17 mouse cellular contexts compared by ENCODE assay signal in the genomic region with DNA sequence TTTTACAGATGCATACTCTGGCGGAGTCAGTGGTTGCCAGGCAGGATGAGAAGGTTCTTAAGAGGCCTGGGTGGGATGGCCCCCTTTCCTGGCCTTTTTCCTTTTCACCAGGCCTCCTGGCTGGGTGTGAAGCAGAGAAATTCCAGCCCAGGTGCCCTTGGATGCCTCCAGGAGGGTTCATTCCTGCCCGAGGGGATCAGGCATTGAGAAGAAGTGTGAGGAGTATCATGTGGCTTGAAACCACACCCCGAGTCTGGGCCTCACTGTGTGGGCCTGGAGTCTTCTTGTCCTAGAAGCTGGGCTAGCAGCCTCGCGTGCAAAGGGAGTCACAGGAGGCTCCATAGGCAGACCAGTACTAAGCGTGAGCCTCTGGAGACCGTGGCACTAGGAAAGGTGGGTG. TPM values are rescaled to one million over a fixed set of nuclear protein-coding genes. Genes with fewer than 3 reads are reported as not detected.
DNase-seq lines count a peak whose midpoint lies in the region; ATAC-seq lines count a peak whose summit lies in the region.
"Had no signal": no experiment of that assay in that cellular context is flagged by ENCODE, and none has a peak within 500 bp of the region (broad histone marks: within the 10 kb centered on the region; RNA-seq: fewer than 3 reads in every experiment).

No protein-coding gene starts in this region.

- H3K27ac ChIP-seq in forebrain, embryonic 15.5 days (replicated peaks) = 0 out of 2 replicates have a peak overlapping the region, but pooled peaks have one; percentile 11
- no peak overlapping the region for H3K27ac ChIP-seq in forebrain, embryonic 14.5 days (ENCODE audit: low read depth, low read length)
- H3K27ac ChIP-seq in lung, embryonic 15.5 days = peak overlapping the region; percentile 63; the same call in 1 of the 2 replicates
- peak overlapping the region; percentile 62 for H3K27ac ChIP-seq in liver, embryonic 16.5 days (ENCODE audit: low read length)
- H3K27ac ChIP-seq: hindbrain, postnatal 0 days; stomach, postnatal 0 days had no signal

- H3K4me1 ChIP-seq in forebrain, embryonic 15.5 days = peaks cover 39% of the 10 kb centered on the region
- H3K4me1 ChIP-seq in forebrain, embryonic 14.5 days (ENCODE audit: control insufficient read depth, insufficient read depth, low read length) = peaks cover 34% of the 10 kb centered on the region
- peaks cover 57% of the 10 kb centered on the region for H3K4me1 ChIP-seq in lung, embryonic 15.5 days
- peaks cover 54% of the 10 kb centered on the region for H3K4me1 ChIP-seq in liver, embryonic 16.5 days (ENCODE audit: control insufficient read depth, low read depth, low read length)

- 68% methylated on average over 7 of the region's 7 CpGs for WGBS in forebrain, embryonic 15.5 days
- WGBS in forebrain, embryonic 14.5 days = 65% methylated on average over 7 of the region's 7 CpGs
- 51% methylated on average over 7 of the region's 7 CpGs for WGBS in lung, embryonic 15.5 days
- 29% methylated on average over 7 of the region's 7 CpGs for WGBS in liver, embryonic 16.5 days (ENCODE audit: insufficient replicate concordance)

- no peak overlapping the region for H3K4me2 ChIP-seq in forebrain, embryonic 15.5 days (replicated peaks)
- H3K4me2 ChIP-seq in forebrain, embryonic 14.5 days (ENCODE audit: low read length) = no peak overlapping the region
- no peak overlapping the region for H3K4me2 ChIP-seq in lung, embryonic 15.5 days
- peak overlapping the region; percentile 40; the same call in 1 of the 2 replicates for H3K4me2 ChIP-seq in liver, embryonic 16.5 days (ENCODE audit: low read depth, low read length)

- ATAC-seq in forebrain, embryonic 15.5 days (replicated peaks) = no peak
- no peak for ATAC-seq in forebrain, embryonic 14.5 days
- no peak for ATAC-seq in lung, embryonic 15.5 days (ENCODE audit: borderline replicate concordance, extremely low read depth, low FRiP score, low TSS enrichment)
- peak; percentile 17; the same call in 1 of the 2 replicates for ATAC-seq in liver, embryonic 16.5 days (ENCODE audit: low read depth)
- ATAC-seq in granulocyte monocyte progenitor cell, adult 5-6 weeks (replicated peaks; ENCODE audit: poor library complexity, severe bottlenecking) = no peak

- DNase-seq in forebrain, embryonic 14.5 days (ENCODE audit: low spot score) = no peak
- no peak for DNase-seq in lung, postnatal 4 days
- DNase-seq in ZHBTc4 (ENCODE audit: low read depth, low spot score) = peak; percentile 91
- no peak for DNase-seq in layer of hippocampus, adult 18-20 months (ENCODE audit: low spot score in 2 of 2)
- DNase-seq: adrenal gland, postnatal 14 days; cerebellum, adult 8-10 months; kidney, adult 2 months; kidney, postnatal 4 days; lung, postnatal 14 days; thymus, postnatal 4 days had no signal

- H3K9me3 ChIP-seq in forebrain, embryonic 15.5 days = no peaks in the 10 kb centered on the region
- no peaks in the 10 kb centered on the region for H3K9me3 ChIP-seq in forebrain, embryonic 14.5 days (replicated peaks; ENCODE audit: control insufficient read depth, low read length)
- no peaks in the 10 kb centered on the region for H3K9me3 ChIP-seq in lung, embryonic 15.5 days
- no peaks in the 10 kb centered on the region for H3K9me3 ChIP-seq in liver, embryonic 16.5 days (replicated peaks; ENCODE audit: control insufficient read depth, low read length)

- H3K27me3 ChIP-seq in forebrain, embryonic 15.5 days = no peaks in the 10 kb centered on the region
- H3K27me3 ChIP-seq in forebrain, embryonic 14.5 days (replicated peaks; ENCODE audit: control insufficient read depth, insufficient read depth, low read length) = no peaks in the 10 kb centered on the region
- H3K27me3 ChIP-seq in lung, embryonic 15.5 days = no peaks in the 10 kb centered on the region
- no peaks in the 10 kb centered on the region for H3K27me3 ChIP-seq in liver, embryonic 16.5 days (ENCODE audit: control insufficient read depth, insufficient read depth, low read depth, low read length)

- H3K9ac ChIP-seq in forebrain, embryonic 15.5 days (replicated peaks) = no peak overlapping the region
- no peak overlapping the region for H3K9ac ChIP-seq in forebrain, embryonic 14.5 days (ENCODE audit: low read length)
- no peak overlapping the region for H3K9ac ChIP-seq in lung, embryonic 15.5 days
- H3K9ac ChIP-seq in liver, embryonic 16.5 days (ENCODE audit: low read depth, low read length) = peak overlapping the region; percentile 38

- peaks cover 11% of the 10 kb centered on the region for H3K36me3 ChIP-seq in forebrain, embryonic 15.5 days
- H3K36me3 ChIP-seq in forebrain, embryonic 14.5 days (ENCODE audit: control insufficient read depth, insufficient read depth, low read length) = peaks cover 25% of the 10 kb centered on the region
- peaks cover 10% of the 10 kb centered on the region for H3K36me3 ChIP-seq in lung, embryonic 15.5 days
- H3K36me3 ChIP-seq in liver, embryonic 16.5 days (ENCODE audit: control insufficient read depth, insufficient read depth) = peaks cover 3% of the 10 kb centered on the region

- no peak overlapping the region for H3K4me3 ChIP-seq in forebrain, embryonic 15.5 days
- H3K4me3 ChIP-seq in forebrain, embryonic 14.5 days (ENCODE audit: low read depth, low read length) = no peak overlapping the region
- H3K4me3 ChIP-seq in lung, embryonic 15.5 days = no peak overlapping the region
- H3K4me3 ChIP-seq in liver, embryonic 16.5 days (ENCODE audit: low read depth, low read length) = no peak overlapping the region
- H3K4me3 ChIP-seq: myocyte had no signal

RNA-seq across cellular contexts. Expression of gene Hic2, which starts 19.5 kb away (rescaled TPM):
- 8.6 and 8.8 TPM in 2 replicates for polyA plus RNA-seq in forebrain, embryonic 15.5 days (2015; fragmentation: Nextera tagmentation; extraction: Ambion mirVana)
- 2.9 and 4.2 TPM in 2 replicates for polyA plus RNA-seq in forebrain, embryonic 14.5 days (2014; fragmentation: Nextera tagmentation; extraction: Ambion mirVana)
- 4.3 TPM in 2 replicates for polyA plus RNA-seq in lung, embryonic 15.5 days (2015; fragmentation: Nextera tagmentation; extraction: Ambion mirVana)
- 3.0 and 3.4 TPM in 2 replicates for polyA plus RNA-seq in liver, embryonic 16.5 days (2015; fragmentation: Nextera tagmentation; extraction: Ambion mirVana)
- total RNA-seq in layer of hippocampus, adult 18-20 months (2021) = 1 to 10 TPM; 4.9 to 6.0 TPM
- 2.3 and 5.0 TPM in 2 replicates for total RNA-seq in granulocyte monocyte progenitor cell, adult 5-6 weeks (2014; fragmentation: Nextera tagmentation)
- 2.0 and 2.4 TPM in 2 replicates for total RNA-seq in granulocyte monocyte progenitor cell, adult 5-6 weeks (2017)

RNA-seq across cellular contexts. Expression of gene Tmem191c, which starts 23.0 kb away (rescaled TPM):
- polyA plus RNA-seq in forebrain, embryonic 15.5 days (2015; fragmentation: Nextera tagmentation; extraction: Ambion mirVana) = 23.6 and 24.0 TPM in 2 replicates
- 6.6 and 12.4 TPM in 2 replicates for polyA plus RNA-seq in forebrain, embryonic 14.5 days (2014; fragmentation: Nextera tagmentation; extraction: Ambion mirVana)
- polyA plus RNA-seq in lung, embryonic 15.5 days (2015; fragmentation: Nextera tagmentation; extraction: Ambion mirVana) = 10.2 and 12.2 TPM in 2 replicates
- polyA plus RNA-seq in liver, embryonic 16.5 days (2015; fragmentation: Nextera tagmentation; extraction: Ambion mirVana) = 2.9 and 4.0 TPM in 2 replicates
- total RNA-seq in layer of hippocampus, adult 18-20 months (2021) = 100 to 1,000 TPM in 1 of 2 experiments, 10 to 100 TPM in 1; 82.4 to 100 TPM
- 9.2 and 10.0 TPM in 2 replicates for total RNA-seq in granulocyte monocyte progenitor cell, adult 5-6 weeks (2014; fragmentation: Nextera tagmentation)
- total RNA-seq in granulocyte monocyte progenitor cell, adult 5-6 weeks (2017) = 5.4 and 5.6 TPM in 2 replicates

RNA-seq across cellular contexts. Expression of gene Rimbp3, which starts 44.4 kb away (rescaled TPM):
- 1.7 TPM in 2 replicates for polyA plus RNA-seq in forebrain, embryonic 15.5 days (2015; fragmentation: Nextera tagmentation; extraction: Ambion mirVana)
- 1.1 and 1.2 TPM in 2 replicates for polyA plus RNA-seq in forebrain, embryonic 14.5 days (2014; fragmentation: Nextera tagmentation; extraction: Ambion mirVana)
- polyA plus RNA-seq in lung, embryonic 15.5 days (2015; fragmentation: Nextera tagmentation; extraction: Ambion mirVana) = 0.21 and 0.24 TPM in 2 replicates
- polyA plus RNA-seq in liver, embryonic 16.5 days (2015; fragmentation: Nextera tagmentation; extraction: Ambion mirVana) = 0.04 and 0.05 TPM in 2 replicates
- total RNA-seq in layer of hippocampus, adult 18-20 months (2021) = 1 to 10 TPM; 3.4 to 3.7 TPM
- total RNA-seq in granulocyte monocyte progenitor cell, adult 5-6 weeks (2014; fragmentation: Nextera tagmentation) = 0.92 and 1.6 TPM in 2 replicates
- total RNA-seq in granulocyte monocyte progenitor cell, adult 5-6 weeks (2017) = 0.34 and 0.88 TPM in 2 replicates

RNA-seq across cellular contexts. Expression of gene Ube2l3, which starts 50.4 kb away (rescaled TPM):
- 307 and 318 TPM in 2 replicates for polyA plus RNA-seq in forebrain, embryonic 15.5 days (2015; fragmentation: Nextera tagmentation; extraction: Ambion mirVana)
- polyA plus RNA-seq in forebrain, embryonic 14.5 days (2014; fragmentation: Nextera tagmentation; extraction: Ambion mirVana) = 317 and 319 TPM in 2 replicates
- 345 and 355 TPM in 2 replicates for polyA plus RNA-seq in lung, embryonic 15.5 days (2015; fragmentation: Nextera tagmentation; extraction: Ambion mirVana)
- 164 and 179 TPM in 2 replicates for polyA plus RNA-seq in liver, embryonic 16.5 days (2015; fragmentation: Nextera tagmentation; extraction: Ambion mirVana)
- total RNA-seq in layer of hippocampus, adult 18-20 months (2021) = 100 to 1,000 TPM; 148 to 155 TPM
- total RNA-seq in granulocyte monocyte progenitor cell, adult 5-6 weeks (2014; fragmentation: Nextera tagmentation) = 213 and 244 TPM in 2 replicates
- total RNA-seq in granulocyte monocyte progenitor cell, adult 5-6 weeks (2017) = 110 and 124 TPM in 2 replicates
